Mouse (Mus musculus) embryo, embryonic 10.5 days (tissue): Measurements from ENCODE around the gene Pde4b.
A peak's percentile ranks its signal among the peaks of the same experiment; 100 is the strongest.
"Not testable (repeated sequence)": the region's sequence is repeated elsewhere in the genome, so short reads cannot be mapped to it uniquely, and the experiment has no call there.

Experiments
- DNase-seq: peaks from one replicate; pipeline ENCODE4 v3.0.0-alpha.2; 2015; ENCODE audit warnings: low spot score

The Pde4b gene

DNA sequence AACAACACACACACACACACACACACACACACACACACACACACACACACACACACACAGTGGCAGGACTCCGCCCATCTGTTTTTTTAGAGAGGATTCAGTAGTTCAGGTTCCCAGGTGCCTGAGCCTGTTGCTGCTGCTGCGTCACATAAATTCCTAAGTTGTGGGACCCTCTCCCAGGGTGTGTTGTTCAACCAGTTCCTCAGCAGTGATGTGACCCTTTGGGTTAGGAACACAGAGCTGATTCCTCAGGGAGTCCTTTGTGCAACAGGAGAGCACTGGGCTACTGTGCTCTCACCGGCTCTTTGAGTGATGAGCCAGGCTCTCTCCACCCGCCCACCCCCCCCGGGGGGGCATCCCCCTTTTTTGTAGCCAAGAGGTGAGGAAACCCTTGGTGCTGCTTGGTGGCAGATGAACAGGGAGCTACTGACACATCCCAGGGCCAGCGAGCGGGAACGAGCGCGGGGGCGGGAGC is at the start of gene Pde4b:
Gene Pde4b (plus strand): TSS at position 453 of the 475 bp plus-strand sequence.
- peak; percentile 45 for DNase-seq

DNA sequence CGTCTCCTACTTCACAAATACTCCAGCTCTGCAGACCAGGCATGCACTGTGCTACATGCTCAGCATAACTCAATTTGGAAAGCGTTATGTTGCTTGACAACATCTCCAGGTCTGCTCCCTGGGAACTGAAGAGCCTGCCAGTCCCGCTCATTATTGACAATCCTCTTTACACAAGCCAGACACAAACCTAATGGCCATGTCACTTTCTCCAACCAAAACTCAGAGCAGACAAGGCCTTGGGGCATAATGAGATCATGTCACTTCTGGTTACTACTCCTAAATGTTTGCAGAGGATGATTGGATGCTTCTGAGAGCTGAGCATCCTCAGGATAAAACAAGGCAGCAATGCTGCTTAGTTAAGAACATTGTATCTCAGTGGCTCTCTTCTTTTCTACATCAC is 47.2 kb upstream of the Pde4b start:
- DNase-seq: no peak

DNA sequence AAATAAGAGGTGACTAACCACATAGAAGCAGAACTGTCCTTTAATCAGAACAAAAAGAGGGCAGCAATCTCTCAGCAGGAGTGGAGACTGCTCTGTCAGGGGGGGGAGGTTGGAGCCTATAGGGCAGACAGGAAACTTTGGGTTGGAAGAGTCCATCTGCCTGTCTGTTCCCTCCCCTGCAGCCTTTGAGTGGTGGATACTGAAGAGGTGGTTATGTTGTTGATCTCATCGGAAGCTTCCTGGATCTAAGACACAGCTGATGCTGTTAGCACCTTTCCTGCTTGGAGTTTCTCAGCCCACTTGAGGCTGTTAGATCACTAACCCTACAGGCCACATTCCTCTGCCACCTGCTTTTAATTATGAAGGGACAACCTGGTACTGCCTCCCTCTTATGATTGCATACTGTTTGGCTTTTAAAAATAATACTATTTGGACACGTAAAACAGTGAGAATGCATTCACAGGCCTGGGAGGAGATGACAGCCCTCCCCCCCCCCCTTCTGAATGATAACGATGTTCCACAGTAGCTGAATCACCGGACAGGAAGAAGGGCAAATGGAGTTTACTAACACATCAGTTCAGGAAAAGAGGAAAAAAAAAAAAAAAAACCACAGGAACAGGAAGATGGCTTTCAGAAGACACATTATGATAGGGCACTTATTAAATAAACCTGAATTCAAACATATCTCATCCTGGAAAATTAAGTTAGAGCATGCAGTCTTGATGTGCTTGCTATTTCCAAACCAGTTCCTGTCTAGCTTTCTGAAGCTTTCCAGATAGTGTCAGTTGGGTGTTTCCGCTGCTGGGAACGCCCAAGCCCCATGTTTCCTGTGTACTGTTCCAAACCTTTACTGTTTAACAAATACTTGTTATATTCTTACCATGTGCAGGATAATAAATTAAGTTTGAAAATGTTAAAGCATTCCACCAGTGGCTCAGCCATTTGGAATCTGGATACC is 41.9 kb upstream of the Pde4b start:
- DNase-seq: peak; percentile 26

DNA sequence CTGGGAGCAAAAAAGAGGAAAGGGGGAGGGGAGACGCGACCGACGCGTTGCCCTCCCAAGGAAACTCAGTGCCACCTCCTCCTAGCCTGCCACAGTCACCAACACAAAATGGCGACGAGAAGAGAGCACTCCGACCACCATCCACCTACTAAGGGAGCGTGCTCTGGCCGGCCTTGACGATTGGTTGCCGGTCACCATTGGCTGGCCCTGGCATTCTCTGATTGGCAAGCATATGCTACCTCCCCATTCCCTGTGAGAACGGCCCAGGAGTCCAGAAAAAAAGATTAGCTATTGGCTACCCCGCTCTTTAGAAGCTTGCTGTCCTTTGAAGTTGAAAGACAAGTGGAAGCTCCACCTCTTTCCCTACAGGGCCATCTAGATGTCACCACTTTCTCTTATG is 38.0 kb upstream of the Pde4b start:
- not testable (repeated sequence) for DNase-seq

DNA sequence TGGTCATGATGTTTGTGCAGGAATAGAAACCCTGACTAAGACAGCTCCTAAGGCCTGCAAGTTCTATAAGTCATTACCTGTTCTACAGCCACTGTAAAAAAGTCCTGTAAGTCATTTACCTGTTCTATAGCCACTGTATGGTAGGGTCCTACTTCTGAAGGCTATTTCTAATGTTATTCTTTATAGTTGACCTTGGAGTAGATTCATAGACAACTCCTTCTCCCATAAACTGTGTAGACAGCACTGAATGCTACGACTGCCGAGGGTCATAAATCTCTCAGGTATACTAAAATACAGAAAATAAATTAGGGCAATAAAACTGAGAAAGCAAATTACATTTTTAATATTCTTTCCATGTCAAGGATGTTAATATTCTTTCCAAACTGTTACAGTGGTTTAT is 26.0 kb upstream of the Pde4b start:
- no peak for DNase-seq

DNA sequence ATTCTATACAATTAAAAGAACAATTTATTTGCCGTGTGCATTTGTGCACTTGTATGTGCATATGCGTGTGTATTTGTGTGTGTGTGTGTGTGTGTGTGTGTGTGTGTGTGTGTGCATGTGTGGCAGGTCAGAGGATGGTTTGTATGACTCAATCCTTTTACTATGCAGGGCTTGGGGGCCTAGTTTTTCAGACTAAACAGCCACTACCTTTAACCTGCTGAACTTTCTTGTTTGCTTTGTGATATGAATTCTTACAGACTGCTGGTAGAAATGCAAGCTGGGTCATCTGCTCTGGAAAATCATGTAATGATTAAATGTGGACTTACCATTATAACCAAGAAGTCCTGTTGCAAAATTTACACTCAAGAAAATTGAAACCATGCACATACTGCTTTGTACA is 18.0 kb upstream of the Pde4b start:
- no peak for DNase-seq

DNA sequence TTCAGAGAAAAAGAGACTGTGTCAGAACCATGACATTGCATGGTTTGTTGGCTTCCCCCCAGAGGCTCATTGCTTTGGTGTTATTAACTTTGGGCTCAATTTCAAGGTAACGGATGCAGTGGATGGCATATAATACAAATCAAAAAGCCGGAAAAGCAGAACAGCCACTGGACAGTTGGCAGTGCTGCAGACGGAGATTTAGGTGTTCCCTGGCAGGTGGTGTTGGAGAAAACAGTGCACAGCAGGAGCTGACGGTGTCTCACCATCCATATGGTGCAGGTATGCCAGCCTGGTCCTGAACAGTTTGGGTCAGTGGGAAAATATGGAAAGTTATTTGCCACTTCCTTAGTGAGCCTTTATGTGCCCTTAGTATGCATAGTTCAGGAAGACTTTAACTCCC is 1.0 kb upstream of the Pde4b start:
- DNase-seq: no peak

DNA sequence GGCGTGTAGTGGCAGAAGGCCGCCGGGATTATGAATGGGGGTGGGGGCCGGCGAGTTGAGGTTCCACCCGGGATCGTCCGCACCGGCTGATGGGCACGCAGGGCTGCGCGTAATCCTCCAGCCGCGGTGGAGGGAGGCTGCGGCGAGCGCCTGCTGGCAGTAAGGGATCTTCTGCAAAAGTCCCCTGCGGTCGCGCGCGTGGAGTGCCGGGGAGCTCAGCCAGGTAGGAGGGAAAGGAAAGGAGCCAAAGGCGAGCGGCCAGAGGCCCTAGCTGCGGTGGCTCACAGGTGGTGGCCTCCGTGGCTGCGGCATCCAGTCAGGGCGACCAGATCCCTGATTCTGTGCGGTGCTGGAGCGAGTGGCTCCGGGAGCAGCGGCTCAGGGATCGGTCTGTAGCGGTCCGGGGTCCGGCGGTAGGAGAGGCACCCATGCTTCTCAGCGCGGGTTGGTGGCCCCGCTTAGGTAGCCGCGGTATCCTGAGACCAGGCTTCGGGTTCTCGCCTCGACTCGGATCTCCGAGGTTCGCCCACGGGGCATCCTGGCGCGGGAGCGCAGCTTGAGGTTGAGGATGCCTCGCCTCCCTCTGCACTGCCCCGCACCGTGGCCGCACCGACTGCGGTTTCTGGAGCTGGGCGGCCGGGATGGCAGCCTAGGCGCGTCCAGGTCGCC is 357 bp downstream of the Pde4b start:
- DNase-seq: peak; percentile 40

DNA sequence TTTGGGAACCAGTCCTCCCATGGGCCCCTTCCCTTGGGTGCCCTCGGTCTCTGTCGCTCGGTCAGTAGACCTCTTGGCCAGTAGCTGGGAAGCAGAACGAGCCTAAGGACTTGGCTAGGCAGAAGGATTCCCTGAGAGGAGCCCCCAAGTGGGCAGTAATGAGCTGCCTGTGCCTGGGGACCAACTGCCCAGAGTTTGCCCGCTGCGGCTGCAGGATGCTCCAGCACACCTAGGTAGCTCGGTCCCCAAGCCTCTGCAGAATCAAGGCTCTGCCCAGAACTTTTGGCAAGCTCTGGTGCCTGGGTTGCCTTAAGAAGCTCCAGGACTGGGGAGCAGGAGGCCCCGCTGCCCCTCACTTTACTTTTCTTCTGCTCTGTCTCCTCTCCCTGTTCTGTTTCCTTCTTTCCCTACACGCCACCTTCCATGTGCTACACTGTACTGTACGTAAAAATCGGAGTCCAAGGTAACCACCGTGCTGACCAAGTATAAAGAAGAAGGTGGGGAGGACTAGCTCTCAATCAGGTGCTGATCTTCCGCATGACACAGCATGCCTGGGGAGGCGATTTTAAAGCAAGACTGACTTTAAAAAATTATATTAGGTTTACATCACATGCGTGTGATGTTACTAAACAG is 1.0 kb downstream of the Pde4b start:
- peak; percentile 55 for DNase-seq

DNA sequence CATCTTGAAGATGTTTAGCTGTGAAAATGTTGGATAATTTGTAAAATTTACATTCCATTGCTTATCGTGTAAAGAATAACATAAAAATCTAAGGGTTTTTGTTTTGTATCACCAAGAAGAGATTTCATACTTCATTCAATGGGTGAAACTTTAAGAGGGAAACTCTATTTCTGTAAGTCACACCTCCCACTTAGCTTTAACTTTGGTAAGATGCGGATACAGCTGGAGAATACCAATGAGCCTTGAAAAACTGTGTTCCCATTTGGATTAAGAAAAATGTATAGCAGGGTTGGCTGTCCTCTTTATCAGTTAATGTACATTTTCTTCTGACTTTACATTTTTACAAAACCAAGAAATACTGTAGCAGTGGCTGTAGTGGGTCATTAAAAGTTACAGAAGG is 8.5 kb downstream of the Pde4b start:
- no peak for DNase-seq

DNA sequence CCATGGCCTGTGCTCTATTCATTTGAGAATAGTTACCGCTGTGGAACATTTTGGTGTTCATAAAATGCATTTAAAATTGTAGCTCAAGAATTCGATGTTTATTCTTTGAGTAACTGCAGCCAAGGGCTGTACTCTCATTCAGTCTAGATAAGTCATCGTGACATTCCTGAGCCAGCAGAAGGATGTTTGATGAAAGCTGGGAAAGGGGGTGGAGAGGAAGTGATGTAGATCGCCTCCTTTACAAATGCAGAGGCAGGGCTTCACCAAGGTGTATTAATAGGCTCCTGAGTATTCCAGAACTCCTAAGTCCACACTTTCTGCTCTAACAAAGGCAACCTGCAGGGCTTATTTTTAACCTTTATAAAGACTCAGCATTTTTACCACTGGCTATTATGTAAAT is 14.9 kb downstream of the Pde4b start:
- no peak for DNase-seq

DNA sequence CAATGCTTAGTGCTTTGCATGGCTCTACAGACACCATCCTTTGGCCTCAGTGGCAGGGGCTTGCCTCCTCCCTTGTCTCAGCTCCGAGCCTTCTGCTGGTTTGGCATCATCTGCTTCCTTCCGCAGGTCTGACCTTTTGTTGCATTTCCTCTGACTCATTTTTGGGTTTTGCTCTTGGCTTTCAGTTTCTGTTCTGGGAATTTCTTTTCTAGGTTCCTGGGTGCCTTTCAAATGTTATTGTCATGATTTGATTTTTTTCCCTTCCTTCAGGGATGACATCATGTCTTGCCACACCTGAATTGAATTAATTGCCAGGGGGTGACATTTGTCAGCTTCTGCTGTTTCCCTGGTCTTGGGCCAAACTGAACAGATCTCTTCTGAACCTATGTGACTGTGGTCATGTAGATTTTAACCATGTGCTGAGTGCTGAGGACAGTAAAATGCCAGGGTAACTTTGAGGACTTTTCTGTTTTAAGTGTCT is 17.2 kb downstream of the Pde4b start:
- DNase-seq: no peak

DNA sequence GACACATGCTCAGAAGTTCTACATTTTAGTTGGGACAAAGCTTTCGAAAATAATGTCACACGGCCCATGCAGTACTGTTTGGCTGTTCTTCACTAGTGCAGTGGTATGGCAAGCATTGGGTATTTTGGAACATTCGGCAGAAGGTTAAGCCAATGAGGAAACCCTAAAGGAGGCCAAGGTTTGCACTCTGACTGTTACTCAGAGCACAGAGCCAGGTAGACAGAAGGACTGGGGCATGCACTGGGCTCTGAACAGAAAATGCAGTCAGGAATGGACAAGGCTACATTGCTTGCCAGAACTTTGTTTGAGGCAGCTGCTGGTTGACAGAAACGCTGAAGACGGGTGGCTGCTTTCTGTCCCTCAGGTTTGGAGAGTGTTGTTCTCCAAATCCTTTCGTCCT is 19.4 kb downstream of the Pde4b start:
- DNase-seq: no peak

DNA sequence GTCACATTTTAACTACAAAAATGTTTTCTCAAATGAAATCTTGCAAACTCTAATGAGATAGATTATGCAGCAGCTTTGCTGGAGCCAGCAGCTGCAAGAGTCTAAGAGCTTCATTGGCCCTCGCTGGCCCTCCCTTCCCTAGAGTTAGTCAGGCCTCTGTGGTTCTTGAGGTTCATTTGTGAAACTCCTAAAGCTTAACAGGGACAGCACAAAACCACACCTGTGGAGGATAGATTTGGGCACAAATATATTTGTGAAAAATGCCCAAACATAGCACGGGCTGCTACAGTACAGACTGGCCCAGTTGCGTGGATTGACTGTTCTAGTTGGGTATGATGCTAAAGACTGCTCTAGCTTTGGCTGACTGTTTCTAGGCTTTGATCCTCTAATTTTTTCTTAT is 32.1 kb downstream of the Pde4b start:
- no peak for DNase-seq

DNA sequence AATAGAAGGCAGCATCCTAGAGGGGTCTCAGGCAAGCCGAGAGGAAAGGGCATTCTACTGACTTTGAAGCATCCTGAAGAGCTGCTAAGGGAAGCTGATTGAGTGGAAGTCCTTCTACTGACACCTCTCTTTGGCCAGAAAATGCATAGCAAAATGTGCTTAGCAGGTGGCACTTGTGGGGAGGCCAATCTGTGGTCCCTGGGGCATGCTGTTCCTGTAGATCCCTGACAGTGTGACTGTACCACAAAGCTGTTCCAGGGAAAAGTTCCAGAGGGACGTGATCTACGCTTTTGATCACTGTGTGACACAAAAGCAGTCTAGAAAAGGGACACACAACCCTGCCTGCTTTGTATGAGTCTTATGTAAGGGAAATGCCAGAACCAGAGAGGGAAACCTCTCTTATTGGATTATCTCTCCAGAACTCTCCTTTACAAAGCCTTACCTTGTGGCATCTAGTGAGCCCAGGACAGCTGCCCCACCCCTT is 49.1 kb downstream of the Pde4b start:
- no peak for DNase-seq

DNA sequence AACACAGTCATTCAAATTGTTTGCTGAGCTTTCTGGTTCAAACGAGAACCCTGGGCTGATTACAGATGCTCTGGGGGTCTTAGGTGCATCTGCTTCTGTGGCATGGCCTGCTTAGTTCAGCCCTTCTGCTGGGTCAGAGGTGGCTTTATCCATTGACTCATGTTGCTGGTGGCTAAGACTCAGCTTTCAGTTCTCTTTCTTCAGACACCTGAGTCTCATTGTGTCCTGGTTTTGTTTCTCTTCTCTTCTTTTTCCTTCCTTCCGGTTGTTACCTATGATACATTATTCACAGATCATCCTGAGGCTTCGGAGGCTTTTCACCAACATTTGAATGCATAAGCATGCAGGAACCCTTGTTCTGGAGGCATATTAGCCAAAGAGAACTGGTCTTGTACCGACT is 51.0 kb downstream of the Pde4b start:
- DNase-seq: no peak

DNA sequence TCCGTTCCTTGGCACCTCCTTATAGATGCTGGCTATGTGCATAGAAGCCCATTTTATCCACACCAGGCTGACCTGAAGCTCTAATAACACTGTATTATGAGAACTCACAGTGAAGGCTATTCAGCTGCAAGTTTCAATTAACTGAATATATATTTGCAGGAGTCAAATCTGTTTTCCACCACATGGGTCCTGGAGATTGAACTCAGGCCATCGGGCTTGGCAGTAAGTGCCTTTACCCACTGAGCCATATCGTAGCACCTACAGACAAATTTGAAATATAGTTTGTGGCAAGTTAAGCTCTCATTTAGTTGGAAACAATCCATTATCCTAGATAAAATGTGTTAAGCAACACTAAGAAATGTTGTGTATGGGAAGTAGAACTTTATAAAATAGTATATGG is 53.9 kb downstream of the Pde4b start:
- no peak for DNase-seq

DNA sequence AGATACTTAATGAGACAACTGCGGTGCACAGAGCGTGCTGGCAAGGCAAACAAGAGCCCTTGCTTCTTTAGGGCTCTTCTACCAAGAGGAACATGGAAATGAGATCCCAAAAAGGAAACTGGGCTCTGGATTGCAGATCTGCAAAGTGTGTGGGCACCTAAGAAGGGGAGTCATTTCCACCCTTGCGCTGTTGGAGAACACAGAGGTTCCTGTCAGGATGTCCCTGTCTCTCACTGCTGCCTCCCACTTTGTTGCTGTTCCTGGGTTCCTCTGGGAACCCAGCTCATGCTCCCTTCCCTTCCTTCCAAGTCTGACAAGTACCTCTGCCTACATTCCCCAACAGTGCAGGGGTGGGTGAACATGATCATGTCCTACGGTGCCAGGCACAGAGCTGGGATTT is 61.4 kb downstream of the Pde4b start:
- DNase-seq: no peak

DNA sequence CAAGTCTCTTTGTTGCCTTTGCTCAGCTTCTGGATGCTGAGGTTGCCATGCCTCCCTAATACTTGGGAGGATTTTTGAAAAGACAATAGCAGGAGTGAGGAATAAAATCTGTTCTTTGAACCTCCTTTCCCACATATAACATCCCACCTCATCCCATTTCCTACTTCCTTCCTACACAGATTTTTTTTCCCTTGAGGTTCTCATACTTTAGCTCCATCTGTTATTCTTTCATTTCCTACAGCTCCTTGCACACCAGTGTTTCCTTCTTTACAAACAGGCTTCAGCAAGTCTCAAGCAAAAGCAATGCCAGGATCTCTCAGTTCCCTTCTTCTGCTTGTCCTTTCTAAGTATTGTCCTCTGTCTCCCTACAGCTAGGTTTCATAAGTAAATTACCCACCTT is 71.8 kb downstream of the Pde4b start:
- no peak for DNase-seq

DNA sequence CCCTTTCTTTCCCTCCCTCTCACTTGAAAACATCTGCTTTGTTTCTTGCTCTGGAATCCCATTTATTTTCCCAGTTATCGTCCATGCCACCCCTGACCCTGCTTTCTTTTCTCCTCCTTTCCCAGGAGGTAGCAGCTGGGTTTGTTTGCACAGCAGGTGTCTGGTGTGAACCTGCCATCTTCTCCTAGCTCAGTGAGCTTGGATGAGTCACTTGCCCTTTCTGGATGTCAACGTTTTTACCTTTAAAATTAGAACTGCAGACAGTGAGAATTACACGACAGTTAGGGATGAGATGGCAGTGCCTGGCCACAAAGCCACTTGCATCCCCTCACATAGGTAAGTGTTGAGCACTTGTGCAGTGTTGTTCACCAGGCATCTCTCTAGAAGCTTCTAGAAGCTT is 84.3 kb downstream of the Pde4b start:
- no peak for DNase-seq

DNA sequence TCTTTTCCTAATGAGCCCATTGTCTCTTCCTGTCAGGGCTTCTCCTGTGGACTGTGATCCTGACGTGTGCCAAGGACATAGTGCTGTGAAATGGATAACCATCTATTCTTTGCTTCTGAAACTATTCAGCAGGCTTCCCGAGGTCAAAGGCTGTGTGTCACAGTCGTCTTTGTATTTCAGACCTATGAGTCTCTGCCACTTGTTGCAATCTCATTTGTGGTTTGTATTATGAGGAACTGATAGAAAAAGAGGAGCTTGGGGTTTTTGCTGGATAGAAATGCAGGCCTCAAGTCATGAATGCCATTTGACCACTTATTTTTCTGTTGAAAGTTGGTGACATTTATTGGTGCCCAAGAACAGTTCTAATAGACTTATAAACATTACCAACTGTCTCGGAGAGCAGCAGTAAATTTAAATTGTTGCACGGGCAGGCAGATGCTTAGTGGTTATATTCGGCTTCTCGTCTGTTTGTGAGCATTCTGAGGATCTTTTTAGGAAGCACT is 85.4 kb downstream of the Pde4b start:
- no peak for DNase-seq

DNA sequence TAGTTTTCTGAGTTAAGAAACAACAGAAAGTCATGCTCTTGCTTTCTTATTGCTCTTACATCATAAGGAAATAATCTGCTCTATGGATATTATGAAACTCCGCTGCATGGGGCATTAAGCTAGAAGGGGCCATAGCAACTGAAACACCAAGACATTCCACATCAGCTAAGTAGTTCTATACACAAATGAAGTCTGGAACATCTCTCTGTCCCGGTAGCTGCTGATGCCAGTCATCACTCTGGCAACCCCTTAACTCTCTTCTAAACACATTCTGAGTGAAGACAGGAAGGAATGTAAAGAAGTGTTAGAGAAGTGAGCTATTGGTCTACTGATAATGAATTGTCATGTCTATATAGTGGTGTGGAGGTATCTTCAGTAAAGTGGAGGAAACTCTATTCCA is 88.6 kb downstream of the Pde4b start:
- no peak for DNase-seq
